Mouse (Mus musculus): ENCODE results near the gene Supt6.

The Supt6 gene

DNA sequence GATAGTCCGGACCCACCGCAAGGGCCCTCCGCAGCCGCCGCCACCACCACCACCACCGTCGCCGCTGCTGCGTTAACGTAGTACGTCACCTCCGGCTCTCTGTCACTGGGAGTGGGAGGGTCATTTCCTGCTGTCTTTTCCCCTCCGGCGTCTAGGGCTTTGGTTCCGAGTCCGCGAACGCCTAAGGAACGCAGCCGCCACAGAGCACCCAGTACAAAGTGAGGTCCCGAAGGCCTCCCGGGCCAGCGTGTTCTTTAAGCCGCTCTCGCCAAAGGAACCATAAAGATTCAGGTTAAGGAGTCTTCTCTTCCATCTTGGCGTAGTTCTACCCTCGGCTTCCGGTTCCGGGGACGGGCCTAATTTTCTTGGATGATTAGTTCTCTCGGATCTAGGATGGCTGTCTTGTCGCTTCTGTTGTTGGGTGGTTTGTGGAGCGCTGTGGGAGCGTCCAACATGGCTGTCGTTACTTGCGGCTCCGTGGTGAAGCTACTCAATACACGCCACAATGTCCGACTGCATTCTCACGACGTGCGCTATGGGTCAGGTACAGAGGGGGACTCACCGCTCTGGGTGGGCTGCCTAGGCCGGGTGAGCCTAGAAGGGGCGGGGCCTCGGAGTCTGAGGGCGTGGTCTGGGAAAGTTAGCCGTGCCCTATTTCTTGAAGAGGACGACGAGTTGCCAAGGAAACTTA is at the start of gene Supt6, which contains the start of gene Sdf2:
TSS of gene Supt6 (minus strand) at position 361 of the 691 bp plus-strand sequence.
TSS of gene Sdf2 (plus strand) at position 120 of the 691 bp plus-strand sequence.
- DNase-seq (ENCODE audit: low read depth, low spot score), result peak; percentile 95

DNA sequence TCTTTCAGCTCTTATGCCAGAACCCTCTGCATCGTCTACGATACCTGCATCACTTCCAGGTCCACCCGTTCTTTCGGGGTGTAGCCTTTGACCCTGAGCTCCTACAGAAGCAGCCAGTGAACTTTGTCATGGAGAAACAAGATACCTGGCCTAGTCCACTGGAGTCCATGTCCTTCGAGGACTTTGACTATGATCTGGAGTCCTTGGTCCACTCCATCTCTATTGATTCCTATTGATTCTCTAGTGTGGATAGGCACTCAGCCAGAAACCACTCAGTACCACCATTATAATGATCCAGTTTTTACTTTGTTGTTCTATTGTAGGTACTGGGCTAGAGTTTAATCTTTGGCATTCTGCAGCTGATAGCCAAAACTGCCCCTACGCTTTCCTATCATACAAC is 48.8 kb upstream of the Supt6 start:
- DNase-seq (ENCODE audit: low read depth, low spot score), result no peak

- no peak for DNase-seq (ENCODE audit: low read depth, low spot score)
Measured at GRCm38 (mm10) chr11:78290654-78291053, 44.9 kb upstream of the Supt6 start, which contains the start of gene BC030499. Gene BC030499 (plus strand): TSS chr11:78290841.

DNA sequence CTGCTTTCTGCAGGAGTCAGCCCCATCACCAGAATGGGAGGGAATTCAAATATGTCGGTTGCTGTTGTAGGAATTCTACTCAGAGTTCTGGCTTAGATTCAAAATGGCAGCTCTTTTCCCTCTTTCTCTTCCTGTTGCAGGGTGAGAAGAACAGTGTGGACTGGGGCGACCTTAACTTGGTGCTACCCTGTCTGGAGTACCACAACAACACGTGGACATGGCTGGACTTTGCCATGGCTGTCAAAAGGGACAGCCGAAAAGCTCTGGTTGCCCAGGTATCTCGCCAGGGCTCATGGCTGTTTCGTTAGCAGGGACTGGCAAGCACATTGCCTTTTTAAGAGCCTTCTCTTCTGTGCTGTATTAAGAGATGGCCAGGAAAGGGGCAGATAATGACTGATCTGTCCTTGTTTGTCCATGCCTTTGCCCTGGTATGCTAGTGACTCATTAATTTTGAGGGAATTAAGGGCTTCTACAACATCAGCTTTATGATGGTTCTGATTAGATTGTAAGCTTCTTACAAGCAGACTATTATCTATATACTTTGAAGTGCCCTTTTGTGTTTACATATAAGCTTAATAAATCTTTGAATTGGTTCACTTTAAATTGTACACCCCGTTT is 43.5 kb upstream of the Supt6 start:
- DNase-seq (ENCODE audit: low read depth, low spot score), result no peak

DNA sequence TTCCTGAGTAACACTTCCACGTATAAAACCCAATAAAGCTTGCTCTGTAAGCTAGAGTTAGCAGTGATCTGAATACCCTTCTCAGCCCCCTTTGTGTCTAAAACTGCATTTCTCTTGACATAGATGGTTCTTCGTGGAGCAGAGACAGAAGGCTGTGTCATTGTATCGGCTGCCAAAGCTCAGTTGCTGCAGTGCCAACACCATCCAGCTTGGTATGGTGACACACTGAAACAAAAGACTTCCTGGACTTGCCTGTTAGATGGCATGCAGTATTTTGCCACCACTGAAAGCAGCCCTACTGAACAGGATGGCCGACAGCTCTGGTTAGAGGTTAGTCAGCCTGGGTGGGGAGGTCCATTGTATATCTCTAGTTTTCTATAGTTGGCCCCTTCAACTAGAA is 33.8 kb upstream of the Supt6 start:
- no peak for DNase-seq (ENCODE audit: low read depth, low spot score)

- DNase-seq (ENCODE audit: low read depth, low spot score), result no peak
Measured at GRCm38 (mm10) chr11:78278853-78279252, 33.1 kb upstream of the Supt6 start.

GRCm38 (mm10) chr11:78276169-78276568 is 30.4 kb upstream of the Supt6 start:
- DNase-seq (ENCODE audit: low read depth, low spot score), result peak; percentile 50

DNA sequence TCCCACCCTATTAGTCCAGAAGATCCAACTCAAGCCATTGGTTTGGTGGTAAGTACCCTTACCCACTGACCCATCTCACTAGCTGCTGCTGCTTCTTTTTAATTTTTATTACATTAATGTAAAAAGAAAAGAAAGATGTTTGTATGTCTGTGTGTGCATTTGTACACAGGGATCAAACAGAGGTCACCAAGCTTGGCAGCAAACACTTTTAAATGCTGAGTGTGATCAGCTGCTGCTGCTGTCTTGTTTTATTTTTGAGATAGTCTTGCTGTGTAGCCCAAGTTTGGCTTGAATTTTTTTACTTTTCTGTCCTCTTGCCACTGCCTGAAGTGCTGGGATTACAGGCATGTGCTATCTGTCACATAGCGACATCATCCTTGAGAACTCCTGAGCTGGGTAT is 29.8 kb upstream of the Supt6 start:
- DNase-seq (ENCODE audit: low read depth, low spot score), result no peak

DNA sequence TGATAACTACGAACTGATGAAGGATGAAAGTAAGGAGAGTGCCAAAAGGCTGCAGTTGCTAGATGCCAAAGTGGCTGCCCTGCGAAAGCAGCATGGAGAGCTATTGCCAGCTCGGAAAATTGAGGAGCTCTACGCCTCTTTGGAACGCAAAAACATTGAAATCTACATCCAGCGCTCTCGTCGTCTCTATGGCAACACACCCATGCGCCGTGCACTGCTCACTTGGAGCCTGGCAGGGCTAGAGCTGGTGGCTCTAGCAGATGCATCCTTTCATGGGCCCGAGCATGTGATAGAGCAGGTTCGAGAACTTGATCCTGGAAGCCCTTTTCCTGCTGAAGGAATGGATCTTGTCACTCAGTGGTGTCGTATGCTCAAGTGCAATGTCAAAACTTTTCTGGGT is 26.2 kb upstream of the Supt6 start:
- no peak for DNase-seq (ENCODE audit: low read depth, low spot score)

DNA sequence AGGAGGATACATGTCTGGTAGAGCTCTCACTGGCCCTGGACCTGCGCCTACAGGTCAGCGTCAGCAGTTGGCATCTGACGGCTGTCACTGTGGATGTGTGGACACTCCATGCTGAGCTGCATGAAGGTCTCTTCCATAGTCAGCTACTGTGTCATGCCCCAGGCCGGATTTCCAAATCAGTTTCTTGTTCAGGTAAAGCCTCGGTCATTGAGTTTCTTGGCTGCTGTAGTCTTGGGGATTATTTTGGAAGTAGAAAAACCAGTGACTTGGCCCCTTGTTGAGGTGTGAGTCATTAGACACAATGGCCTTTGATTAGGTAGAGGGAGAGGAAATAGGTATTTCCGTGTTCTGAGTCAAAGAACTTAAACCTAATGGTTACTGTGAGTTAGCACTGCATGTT is 19.8 kb upstream of the Supt6 start:
- DNase-seq (ENCODE audit: low read depth, low spot score), result no peak

DNA sequence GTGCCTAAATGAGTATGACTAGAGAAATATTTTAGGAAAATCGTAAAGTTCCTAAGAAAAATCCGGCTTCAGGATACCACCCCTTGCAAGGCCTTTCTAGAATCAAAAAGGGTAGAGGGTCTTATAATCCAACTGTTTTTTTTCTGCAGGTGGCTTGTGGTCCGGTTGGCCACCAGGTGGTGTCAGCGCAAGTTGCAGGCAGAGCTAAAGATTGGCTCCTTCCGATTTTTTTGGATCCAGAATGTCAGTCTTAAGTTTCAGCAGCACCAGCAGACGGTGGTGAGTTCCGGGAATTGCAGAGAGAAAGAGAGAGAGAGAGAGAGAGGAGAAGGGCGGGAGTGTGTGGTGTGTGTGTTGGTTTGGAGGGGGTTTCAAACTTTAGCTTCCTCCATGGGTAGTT is 16.8 kb upstream of the Supt6 start:
- peak; percentile 94 for DNase-seq (ENCODE audit: low read depth, low spot score)

- DNase-seq (ENCODE audit: low read depth, low spot score), result peak; percentile 81
Measured at GRCm38 (mm10) chr11:78261380-78262352, 15.9 kb upstream of the Supt6 start, which contains the start of gene 2610507B11Rik. Gene 2610507B11Rik (plus strand): TSS chr11:78261752.

- peak; percentile 80 for DNase-seq (ENCODE audit: low read depth, low spot score)
Measured at GRCm38 (mm10) chr11:78260489-78261258, 14.9 kb upstream of the Supt6 start.

DNA sequence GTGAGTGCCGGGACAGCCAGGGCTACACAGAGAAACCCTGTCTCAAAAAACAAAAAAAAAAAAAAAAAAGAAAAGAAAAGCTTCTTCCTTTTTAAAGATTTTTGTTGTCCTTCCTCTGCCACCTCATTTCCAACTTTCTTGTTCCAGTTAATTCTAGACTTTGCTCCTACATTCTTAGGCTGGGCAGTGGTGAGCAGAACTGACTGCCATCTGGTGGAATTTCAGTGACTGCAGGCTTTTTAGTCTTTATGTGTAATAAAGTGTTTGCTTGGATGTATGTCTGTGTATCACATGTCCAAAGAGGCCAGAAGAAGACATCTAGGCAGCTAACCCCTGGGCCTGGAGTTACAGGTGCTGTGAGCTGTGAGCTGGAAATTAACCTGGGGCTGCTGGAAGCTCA is 10.8 kb upstream of the Supt6 start:
- peak; percentile 50 for DNase-seq (ENCODE audit: low read depth, low spot score)

DNA sequence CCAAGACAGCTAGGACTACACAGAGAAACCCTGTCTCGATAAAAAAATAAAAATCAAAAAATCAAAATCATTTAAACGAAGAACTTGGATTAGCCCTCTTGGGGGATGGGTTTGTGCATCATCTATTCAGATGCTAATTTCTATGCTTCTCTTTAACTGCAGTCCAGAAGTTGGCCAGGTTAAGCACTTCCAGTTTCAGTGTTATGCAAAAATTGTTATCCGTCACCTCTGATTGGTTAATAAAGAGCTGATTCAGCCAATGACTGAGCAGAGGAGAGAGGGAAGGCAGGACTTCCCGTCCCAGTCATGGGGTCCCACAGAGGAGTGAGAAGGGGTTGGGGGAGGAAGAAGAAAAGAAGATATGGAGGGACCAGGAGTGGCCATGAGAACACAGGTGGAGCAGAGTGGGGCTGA is 1.9 kb upstream of the Supt6 start:
- no peak for DNase-seq (ENCODE audit: low read depth, low spot score)

- no peak for DNase-seq (ENCODE audit: low read depth, low spot score)
Measured at GRCm38 (mm10) chr11:78247012-78247348, 1.2 kb upstream of the Supt6 start.

DNA sequence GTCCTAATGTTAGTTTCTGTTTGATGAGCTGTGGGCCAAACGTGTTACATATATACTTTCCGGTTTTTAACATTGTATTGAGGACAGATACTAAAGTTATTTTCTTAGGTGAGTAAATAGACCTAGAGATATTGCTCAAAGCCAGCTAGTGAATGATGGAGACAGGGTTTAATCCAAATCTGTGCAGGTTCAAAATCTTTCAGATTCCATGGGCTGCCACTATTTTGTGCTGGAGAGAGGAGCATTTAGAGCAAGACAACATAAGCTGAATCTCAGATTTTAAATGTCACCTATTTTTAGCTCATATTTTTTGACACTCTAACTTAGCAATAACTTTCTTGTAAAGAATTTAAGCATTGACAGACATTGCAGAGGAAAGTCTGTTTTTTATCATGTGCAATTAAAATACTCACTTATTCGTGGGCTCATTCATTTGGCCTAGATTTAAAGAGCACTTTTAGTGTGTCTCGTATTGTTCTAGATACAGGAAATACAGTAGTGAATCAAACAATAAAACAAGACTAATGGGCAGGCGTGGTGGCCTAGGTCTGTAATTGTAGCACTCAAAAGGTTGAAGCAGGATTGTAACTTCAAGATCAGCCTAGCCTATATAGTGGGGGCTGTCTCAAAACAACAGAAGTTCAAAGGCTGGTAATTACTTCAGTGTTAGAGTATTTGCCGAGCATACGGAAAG is 678 bp upstream of the Supt6 start:
- DNase-seq (ENCODE audit: low read depth, low spot score), result no peak

DNA sequence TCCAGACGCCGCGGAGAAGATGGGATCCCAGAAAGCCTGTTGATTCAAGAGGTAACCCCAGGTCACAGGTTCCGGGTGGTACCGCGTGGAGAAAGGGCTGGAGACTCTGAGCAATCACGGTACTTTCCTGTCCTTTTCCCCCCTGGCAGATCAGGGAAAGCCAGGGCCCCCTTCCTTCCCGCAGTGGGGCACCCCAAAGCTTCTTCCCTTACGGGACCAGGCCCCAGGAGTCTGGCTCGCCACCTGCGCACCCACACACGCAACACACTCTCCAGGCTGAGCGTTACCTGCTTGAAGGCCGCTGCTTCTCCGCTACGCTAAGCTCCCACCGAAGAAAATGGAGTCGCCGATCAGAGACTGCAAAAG is 543 bp downstream of the Supt6 start:
- no peak for DNase-seq (ENCODE audit: low read depth, low spot score)

DNA sequence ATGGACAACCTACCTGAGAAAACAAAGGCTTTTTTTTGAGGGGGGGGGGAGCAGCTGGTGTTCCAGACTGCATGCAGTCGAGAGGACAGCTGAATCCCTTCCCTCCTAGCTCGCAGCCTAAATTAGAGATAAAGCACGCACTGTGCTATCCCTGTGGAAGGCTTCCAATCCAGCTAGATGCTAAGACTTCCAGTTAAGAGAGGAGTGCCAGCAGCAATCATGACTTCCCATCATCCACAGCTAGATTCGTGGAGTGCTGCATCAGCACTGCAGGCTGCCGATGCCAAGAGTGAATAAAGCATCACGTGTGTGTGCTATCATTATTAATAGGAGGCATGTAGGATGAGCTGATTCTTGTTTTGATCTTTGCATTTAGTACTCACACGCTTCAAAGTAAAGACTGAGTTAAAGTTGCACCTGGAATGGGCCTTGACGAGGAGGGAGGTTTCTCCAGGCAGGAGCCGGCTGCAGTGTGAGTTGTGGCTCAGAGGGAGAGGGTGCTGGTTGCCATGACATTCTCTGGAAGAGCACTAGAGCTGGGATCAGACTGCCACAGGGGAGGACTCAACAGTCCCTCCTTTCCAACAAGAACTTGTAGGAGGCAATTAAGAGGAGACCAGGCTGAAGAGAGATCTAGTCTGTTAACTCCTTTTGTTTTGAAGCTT is 5.5 kb downstream of the Supt6 start:
- no peak for DNase-seq (ENCODE audit: low read depth, low spot score)

DNA sequence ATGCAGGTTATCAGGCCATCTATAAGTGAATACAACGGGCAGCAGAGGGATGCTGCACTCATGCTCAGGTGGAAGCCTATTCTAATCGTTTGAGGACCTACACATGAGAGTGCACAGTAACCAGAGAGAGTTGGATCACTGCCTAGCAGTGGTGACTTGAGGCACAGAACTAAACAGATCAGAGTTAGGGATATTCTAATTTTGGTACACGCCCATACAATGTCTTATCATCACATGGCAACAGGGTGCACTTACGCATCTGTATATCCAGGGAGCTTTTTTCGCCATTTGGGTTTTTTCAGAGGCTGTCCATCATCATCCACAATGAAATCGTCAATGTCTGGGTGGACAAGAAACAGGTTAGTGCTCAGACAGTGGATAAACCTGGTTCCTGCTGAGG is 14.3 kb downstream of the Supt6 start:
- no peak for DNase-seq (ENCODE audit: low read depth, low spot score)
